Mouse (Mus musculus) liver, adult 2 months (tissue): ENCODE data around the gene Mcat. TPM values are rescaled to one million over a fixed set of nuclear protein-coding genes. Genes with fewer than 3 reads are reported as not detected.
A peak's percentile ranks its signal among the peaks of the same experiment; 100 is the strongest.

Source experiments
- DNase-seq: peaks from one replicate; pipeline ENCODE4 v3.0.0-alpha.2; 2011; ENCODE audit warnings: low read depth, low spot score; ENCODE audit errors: extremely low read depth
- H3K27ac ChIP-seq: fragments of 200-500 bp; replicated peaks from 2 replicates; pipeline ENCODE4 v1.5.1; 2012; ENCODE audit warnings: low read depth, mild to moderate bottlenecking, control low read depth, inconsistent platforms, low read length; ENCODE audit not compliant: insufficient read depth
- H3K27me3 ChIP-seq: fragments of 200-500 bp; 2 replicates; pipeline ENCODE4 v1.6.1; 2012; ENCODE audit warnings: mild to moderate bottlenecking, moderate library complexity, low read length, inconsistent platforms; ENCODE audit not compliant: control insufficient read depth, insufficient read depth
- H3K36me3 ChIP-seq: fragments of 200-500 bp; 2 replicates; pipeline ENCODE4 v1.6.1; 2012; ENCODE audit warnings: low read length, inconsistent platforms; ENCODE audit not compliant: control insufficient read depth, insufficient read depth
- H3K4me1 ChIP-seq: fragments of 200-500 bp; 2 replicates; pipeline ENCODE4 v1.6.1; 2011; ENCODE audit warnings: low read length; ENCODE audit not compliant: control insufficient read depth, insufficient read depth
- H3K4me3 ChIP-seq: fragments of 200-500 bp; 2 replicates; pipeline ENCODE4 v1.5.1; 2011; ENCODE audit warnings: low read depth, mild to moderate bottlenecking, control low read depth, low read length, moderate library complexity; ENCODE audit not compliant: insufficient read depth
- H3K79me2 ChIP-seq: fragments of 200-500 bp; 2 replicates; pipeline ENCODE4 v1.6.1; 2012; ENCODE audit warnings: inconsistent platforms, mild to moderate bottlenecking, low read length, moderate library complexity; ENCODE audit not compliant: control insufficient read depth, insufficient read depth
- H3K9ac ChIP-seq: fragments of 200-500 bp; 2 replicates; pipeline ENCODE4 v1.6.1; 2012; ENCODE audit warnings: low read depth, mild to moderate bottlenecking, control low read depth, inconsistent platforms, low read length
- CTCF ChIP-seq: fragments of 200-500 bp; IDR thresholded peaks from 2 replicates; pipeline ENCODE4 v1.5.1; 2011; ENCODE audit warnings: low read depth, low read length, control low read depth
- POLR2A ChIP-seq: fragments of 200-500 bp; IDR thresholded peaks from 2 replicates; pipeline ENCODE4 v1.6.1; 2011; ENCODE audit warnings: low read length, control low read depth; ENCODE audit not compliant: insufficient read depth; ENCODE audit errors: extremely low read depth
- WGBS: fragments of 180-500 bp; shearing (Covaris S2); methylation state at CpG from one replicate; pipeline ENCODE4 v1.1.7; 2018; 5-methylcytosine and 5-hydroxymethylcytosine counted together
- polyA plus RNA-seq: library from polyadenylated mRNA; depleted of rRNA; stranded (reverse); fragments of >200 nt; gene quantifications from 2 replicates; pipeline ENCODE4 v1.2.3, GENCODE M21; 2012; rRNA removed
- total RNA-seq: library from RNA; depleted of rRNA; stranded (reverse); fragments of >200 nt; gene quantifications from 2 replicates; pipeline ENCODE4 v1.2.3, GENCODE M21; 2014; rRNA removed

Mcat gene
- total and polyA plus RNA-seq, 2 experiments, result 25.9 to 29.3 TPM

DNA sequence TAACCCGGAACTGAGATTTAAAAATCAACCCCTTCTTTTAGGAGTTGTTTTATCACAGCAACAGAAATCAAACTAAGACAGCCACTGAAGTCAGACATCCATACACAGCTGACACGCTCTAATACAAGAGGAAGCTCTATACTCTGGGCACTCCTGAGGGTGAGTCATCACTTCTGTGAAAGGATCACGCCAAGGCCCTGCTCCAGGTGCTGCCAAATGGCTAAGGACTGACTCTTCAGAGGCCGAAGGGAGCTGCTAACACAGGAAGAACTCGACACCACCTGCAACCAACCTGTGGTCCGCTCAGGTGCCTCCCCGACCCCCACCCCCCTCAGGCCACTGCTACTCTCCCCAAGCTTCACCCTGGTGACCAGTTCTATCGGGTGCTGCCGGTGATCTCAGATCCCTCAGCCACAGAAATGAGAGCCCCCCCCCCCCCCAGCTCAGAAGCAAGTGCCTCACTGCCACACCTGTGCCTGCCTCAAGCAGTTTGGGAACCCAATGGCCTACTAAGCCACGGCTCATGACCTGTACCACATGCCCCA is 64.3 kb downstream of the Mcat start:
- TF ChIP-seq CTCF, result no peak
- no peak for TF ChIP-seq POLR2A
- DNase-seq, result no peak
- no peaks in the 10 kb centered on the region for H3K4me1 ChIP-seq
- H3K36me3 ChIP-seq, result no peaks in the 10 kb centered on the region
- H3K27ac ChIP-seq, result no peak overlapping the region
- WGBS, result 94% methylated on average over 10 of the region's 10 CpGs
- H3K9ac ChIP-seq, result no peak overlapping the region
- H3K79me2 ChIP-seq, result no peaks in the 10 kb centered on the region
- no peaks in the 10 kb centered on the region for H3K27me3 ChIP-seq
- H3K4me3 ChIP-seq, result no peak overlapping the region

DNA sequence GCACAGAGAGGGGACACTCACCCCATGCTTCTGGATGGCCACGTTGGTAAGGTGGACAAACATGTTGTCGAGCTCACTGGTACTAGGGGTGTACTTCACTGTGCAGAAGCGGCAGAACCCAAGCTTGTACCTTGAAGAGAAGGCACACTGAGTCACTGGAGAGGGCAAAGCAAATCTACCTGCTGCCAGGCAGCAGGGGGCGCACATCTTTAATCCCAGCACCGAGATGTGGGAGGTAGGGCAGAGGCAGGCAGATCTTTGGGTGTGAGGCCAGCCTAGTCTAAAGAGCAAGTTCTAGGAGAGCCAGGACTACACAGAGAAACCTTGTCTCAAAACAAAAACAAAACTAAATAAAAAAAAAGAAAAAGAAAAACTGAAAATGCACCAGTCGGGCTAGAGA is 66.3 kb downstream of the Mcat start:
- Histone ChIP-seq H3K36me3 (no peaks in the 10 kb centered on the region), H3K27ac (no peak overlapping the region), H3K4me3 (no peak overlapping the region), H3K4me1 (no peaks in the 10 kb centered on the region), H3K9ac (no peak overlapping the region), H3K79me2 (no peaks in the 10 kb centered on the region), H3K27me3 (no peaks in the 10 kb centered on the region)
- WGBS, result 89% methylated on average over 6 of the region's 6 CpGs
- TF ChIP-seq CTCF (peak; percentile 67), POLR2A (no peak)
- DNase-seq, result peak; percentile 5

Other genes starting within 250 kb of the Mcat start
- 4.7 and 6.8 TPM in 2 replicates for gene Arfgap3, start 213.5 kb downstream of the Mcat start, total RNA-seq
- gene Arfgap3, start 213.5 kb downstream of the Mcat start, polyA plus RNA-seq, result 5.7 and 9.0 TPM in 2 replicates
- 34.0 and 34.9 TPM in 2 replicates for gene Pacsin2, start 99.2 kb downstream of the Mcat start, total RNA-seq
- 28.9 and 29.1 TPM in 2 replicates for gene Pacsin2, start 99.2 kb downstream of the Mcat start, polyA plus RNA-seq
- gene Ttll1, start 52.9 kb downstream of the Mcat start, total RNA-seq, result 1.0 and 1.3 TPM in 2 replicates
- 2.1 and 2.2 TPM in 2 replicates for gene Ttll1, start 52.9 kb downstream of the Mcat start, polyA plus RNA-seq
- 7.0 and 9.3 TPM in 2 replicates for gene Bik, start 36.9 kb downstream of the Mcat start, total RNA-seq
- gene Bik, start 36.9 kb downstream of the Mcat start, polyA plus RNA-seq, result 6.3 and 7.8 TPM in 2 replicates
- gene Tspo, start 195 bp downstream of the Mcat start, total RNA-seq, result 99.9 and 123 TPM in 2 replicates
- gene Tspo, start 195 bp downstream of the Mcat start, polyA plus RNA-seq, result 206 and 283 TPM in 2 replicates
- 4.9 and 6.5 TPM in 2 replicates for gene Ttll12, start 31.4 kb upstream of the Mcat start, total RNA-seq
- 11.2 and 11.8 TPM in 2 replicates for gene Ttll12, start 31.4 kb upstream of the Mcat start, polyA plus RNA-seq
- 0.18 and 0.27 TPM in 2 replicates for gene Scube1, start 161.2 kb upstream of the Mcat start, total RNA-seq
- gene Scube1, start 161.2 kb upstream of the Mcat start, polyA plus RNA-seq, result 0.13 and 0.27 TPM in 2 replicates
- gene Mpped1, start 215.7 kb upstream of the Mcat start, total RNA-seq, result not detected in 2 replicates
- 0.13 TPM in 1 of 2 replicates, not detected in the other for gene Mpped1, start 215.7 kb upstream of the Mcat start, polyA plus RNA-seq